Mouse (Mus musculus): ENCODE results near the gene Gstm6. TPM values are rescaled to one million over a fixed set of nuclear protein-coding genes. Genes with fewer than 3 reads are reported as not detected.
"Not testable (repeated sequence)": the region's sequence is repeated elsewhere in the genome, so short reads cannot be mapped to it uniquely, and the experiment has no call there.

The Gstm6 gene
- total RNA-seq, 2 experiments from 2014 or later, result 0.95 to 1.0 TPM

DNA sequence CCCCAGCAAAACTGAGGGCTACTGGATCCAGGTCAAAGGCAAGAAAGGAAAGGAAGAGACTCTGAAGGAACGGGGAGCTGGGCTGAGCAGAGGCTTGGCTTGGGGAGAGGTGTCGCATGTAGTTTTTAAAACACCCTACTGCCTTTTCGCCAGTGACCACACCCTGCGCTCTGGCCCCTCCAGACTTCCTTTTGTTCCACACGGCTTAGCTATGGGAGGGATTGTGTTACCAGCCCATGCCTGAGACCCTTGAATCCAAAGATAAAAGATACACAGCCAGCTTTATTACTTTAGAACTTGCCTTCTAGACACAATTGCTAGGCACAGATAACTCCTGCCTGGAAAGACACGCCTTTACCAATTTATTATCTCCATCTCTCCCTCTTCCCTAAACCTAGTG lies 37.6 kb downstream of the Gstm6 start:
- intact Hi-C loops (cut with DNase I; ENCODE audit: low total_unique reads), result no loop called here
- DNase-seq, result no peak

DNA sequence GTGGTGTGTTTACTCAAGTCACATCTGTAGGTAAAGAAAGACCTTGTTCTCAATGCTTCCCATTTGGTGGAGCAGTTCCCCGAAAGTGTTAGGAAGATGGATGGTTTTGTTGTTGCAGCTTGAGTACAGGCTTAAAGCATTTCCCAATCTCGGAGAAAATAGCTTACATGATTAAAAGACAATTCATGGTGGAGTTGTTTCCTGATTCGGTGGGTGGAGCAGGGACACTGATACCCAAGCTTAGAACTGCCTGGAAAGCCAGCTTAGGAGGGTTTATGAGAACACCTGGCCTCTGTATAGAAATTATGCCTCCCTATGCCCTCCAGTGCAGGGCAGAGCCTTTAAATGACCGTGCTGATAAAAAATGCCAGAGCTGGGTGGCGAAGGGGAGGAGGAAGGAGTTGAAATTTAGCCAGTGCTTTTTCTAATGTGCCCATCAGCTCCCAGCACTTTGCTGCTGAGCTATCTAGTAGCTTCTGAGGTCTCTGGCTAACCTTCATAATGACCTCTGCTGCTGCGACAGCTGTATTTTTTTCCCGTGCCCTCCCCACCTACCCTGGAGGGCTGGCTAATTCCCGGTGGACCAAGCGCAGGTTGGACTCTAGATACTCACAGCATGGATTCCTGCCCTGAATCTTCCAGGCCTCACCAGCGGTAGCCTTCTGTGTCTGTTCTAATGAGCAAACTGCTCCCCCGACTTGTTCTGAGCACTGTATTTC lies 42.4 kb downstream of the Gstm6 start:
- no peak for DNase-seq
- intact Hi-C loops (cut with DNase I; ENCODE audit: low total_unique reads), result no loop called here

DNA sequence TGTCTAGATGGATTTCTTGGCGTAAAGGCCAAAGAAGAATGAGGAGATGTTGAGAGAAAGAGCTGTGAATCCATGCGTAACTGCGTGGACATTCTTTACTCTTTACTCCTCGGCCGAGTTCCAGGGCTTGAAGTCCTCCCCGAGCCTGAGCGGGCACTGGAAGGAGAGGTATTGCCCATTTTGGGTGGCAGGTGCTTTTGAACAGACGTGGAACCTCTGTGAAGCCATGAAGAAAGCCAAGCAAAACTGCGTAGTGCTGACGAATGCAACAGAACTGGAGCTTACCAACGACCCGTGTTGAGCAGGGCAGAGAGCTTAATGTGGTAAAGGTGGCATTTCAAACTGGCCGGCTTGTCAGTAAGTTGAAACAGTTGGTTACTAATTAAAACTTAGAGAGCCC lies 44.9 kb downstream of the Gstm6 start:
- no peak for DNase-seq
- intact Hi-C loops (cut with DNase I; ENCODE audit: low total_unique reads), result loop anchor here (5.0 kb wide), 1 partner anchor 929 kb away; no protein-coding TSS in a partner anchor

DNA sequence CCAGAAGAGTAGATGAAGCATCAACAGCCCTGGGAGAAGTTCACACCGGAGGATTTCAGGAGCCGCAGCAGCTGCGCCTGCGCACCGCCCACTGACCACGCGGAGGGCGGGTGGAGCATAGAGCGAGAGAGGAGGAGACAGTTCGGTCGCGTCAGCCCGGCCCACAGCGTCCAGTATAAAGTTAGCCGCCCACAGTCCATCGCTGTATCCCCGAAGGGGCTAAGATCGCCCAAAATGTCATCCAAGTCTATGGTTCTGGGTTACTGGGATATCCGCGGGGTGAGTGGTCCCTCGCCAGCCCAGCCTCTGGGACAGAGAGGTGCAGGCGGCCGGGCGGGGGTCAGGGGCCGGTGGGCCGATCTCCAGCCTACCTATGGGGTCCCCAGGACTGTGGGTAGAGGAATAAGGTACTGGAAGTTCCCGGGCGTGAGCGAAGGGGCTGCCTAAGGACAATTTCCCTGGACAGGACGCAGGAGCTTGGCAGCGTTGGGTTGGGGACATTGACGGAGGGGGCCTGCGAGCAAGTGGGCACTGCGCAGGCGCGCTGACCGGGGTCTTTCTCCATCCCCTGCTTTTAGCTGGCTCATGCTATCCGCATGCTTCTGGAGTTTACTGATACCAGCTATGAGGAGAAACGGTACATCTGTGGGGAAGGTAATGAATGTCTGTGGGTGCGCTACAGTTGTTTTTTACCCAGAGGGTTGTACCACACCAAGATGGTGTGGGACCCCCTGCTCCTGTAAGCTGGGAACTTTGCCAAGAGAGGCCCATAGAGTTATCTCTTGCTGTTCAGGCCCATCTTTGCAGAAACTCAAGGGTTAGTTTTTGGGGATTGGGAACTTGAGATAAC lies 47.6 kb downstream of the Gstm6 start, which contains the start of gene Gstm5:
Gene Gstm5 (plus strand): TSS at position 102 of the 850 bp plus-strand sequence.
- peak; percentile 89 for DNase-seq
- intact Hi-C loops (cut with DNase I; ENCODE audit: low total_unique reads), result loop anchor here (5.0 kb wide), 1 partner anchor 931 kb away; no protein-coding TSS in a partner anchor

DNA sequence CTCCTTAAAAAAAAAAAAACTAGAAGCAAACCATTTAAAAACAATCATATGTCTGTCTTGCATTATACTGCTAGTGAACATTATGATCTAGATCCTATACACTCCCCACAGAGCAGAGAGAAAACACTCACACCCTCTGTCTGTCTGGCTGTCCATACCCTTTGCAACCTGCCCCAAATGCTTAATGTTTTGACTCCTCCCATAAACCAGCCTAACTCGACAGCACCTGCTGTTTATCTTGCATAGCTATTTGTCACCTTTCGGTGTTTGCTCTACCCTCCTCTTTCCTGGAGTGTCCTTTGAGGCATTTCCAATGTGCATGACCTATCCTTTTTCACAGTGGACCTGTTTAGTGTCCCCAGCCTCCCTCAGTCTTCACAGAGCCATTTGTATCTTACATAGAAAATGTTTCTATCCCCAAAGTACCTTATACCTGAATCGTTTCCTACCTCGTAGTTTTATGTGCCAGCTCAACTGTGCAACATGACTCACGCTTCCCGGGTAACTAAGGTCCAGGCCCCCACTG lies 48.3 kb downstream of the Gstm6 start:
- DNase-seq, result no peak
- intact Hi-C loops (cut with DNase I; ENCODE audit: low total_unique reads), result loop anchor here (5.0 kb wide), 1 partner anchor 932 kb away; no protein-coding TSS in a partner anchor

DNA sequence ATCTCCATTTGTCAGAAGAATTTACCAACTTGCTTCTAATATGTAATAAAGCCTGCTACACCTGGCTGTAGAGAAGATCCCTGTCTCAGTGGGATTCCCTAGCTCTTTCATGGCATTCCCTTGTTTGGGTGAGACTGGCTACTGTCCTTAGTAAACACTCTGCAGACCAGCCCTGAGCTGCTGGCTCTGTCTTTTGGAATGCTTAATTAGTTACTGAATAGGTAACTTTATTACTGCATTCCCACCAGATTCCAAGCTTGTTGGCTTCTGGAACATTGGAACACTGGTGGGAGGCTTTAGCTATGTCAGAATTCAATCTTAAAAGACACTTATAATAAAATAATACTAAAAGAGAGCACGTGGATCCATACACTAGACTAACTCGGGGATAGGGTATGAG lies 54.3 kb downstream of the Gstm6 start:
- DNase-seq; intact Hi-C loops (cut with DNase I; ENCODE audit: low total_unique reads): not testable (repeated sequence)

Other genes starting within 250 kb of the Gstm6 start
- 10 to 100 TPM; 37.5 to 38.9 TPM for gene Ahcyl1, start 247.2 kb downstream of the Gstm6 start, total RNA-seq (2021)
- gene Csf1, start 183.3 kb downstream of the Gstm6 start, total RNA-seq (2021), result 10 to 100 TPM in 1 of 2 experiments, 1 to 10 TPM in 1; 7.9 to 10.9 TPM
- gene Eps8l3, start 66.5 kb downstream of the Gstm6 start, total RNA-seq (2021), result not detected
- gene Gstm5, start 47.9 kb downstream of the Gstm6 start, total RNA-seq (2021), result 10 to 100 TPM; 58.5 to 60.1 TPM
- 10 to 100 TPM; 14.4 to 15.3 TPM for gene Gstm7, start 11.9 kb downstream of the Gstm6 start, total RNA-seq (2021)
- gene Gstm3, start 25.5 kb upstream of the Gstm6 start, total RNA-seq (2021), result not detected
- gene Gstm2, start 42.7 kb upstream of the Gstm6 start, total RNA-seq (2021), result 10 to 100 TPM; 43.8 to 50.8 TPM
- 10 to 100 TPM; 84.0 to 90.4 TPM for gene Gstm1, start 74.2 kb upstream of the Gstm6 start, total RNA-seq (2021)
- gene Gstm4, start 101.1 kb upstream of the Gstm6 start, total RNA-seq (2021), result 10 to 100 TPM; 11.4 to 12.0 TPM
- 1 to 10 TPM; 4.8 to 7.2 TPM for gene Ampd2, start 142.9 kb upstream of the Gstm6 start, total RNA-seq (2021)
- gene Gnat2, start 149.0 kb upstream of the Gstm6 start, total RNA-seq (2021), result under 1 TPM in 1 of 2 experiments, not detected in 1; 0.23 TPM
- 10 to 100 TPM; 17.7 to 22.6 TPM for gene Gnai3, start 202.4 kb upstream of the Gstm6 start, total RNA-seq (2021)
- gene Gpr61, start 211.1 kb upstream of the Gstm6 start, total RNA-seq (2021), result under 1 TPM in 1 of 2 experiments, not detected in 1; 0.18 TPM
- 10 to 100 TPM; 23.9 to 31.1 TPM for gene Amigo1, start 242.6 kb upstream of the Gstm6 start, total RNA-seq (2021)